Mouse (Mus musculus): Measurements from ENCODE around the gene Nlrp9b. TPM values are rescaled to one million over a fixed set of nuclear protein-coding genes. Genes with fewer than 3 reads are reported as not detected.
"Not testable (repeated sequence)": the region's sequence is repeated elsewhere in the genome, so short reads cannot be mapped to it uniquely, and the experiment has no call there.

Gene Nlrp9b
- total RNA-seq, 2 experiments from 2014 or later: not detected

DNA sequence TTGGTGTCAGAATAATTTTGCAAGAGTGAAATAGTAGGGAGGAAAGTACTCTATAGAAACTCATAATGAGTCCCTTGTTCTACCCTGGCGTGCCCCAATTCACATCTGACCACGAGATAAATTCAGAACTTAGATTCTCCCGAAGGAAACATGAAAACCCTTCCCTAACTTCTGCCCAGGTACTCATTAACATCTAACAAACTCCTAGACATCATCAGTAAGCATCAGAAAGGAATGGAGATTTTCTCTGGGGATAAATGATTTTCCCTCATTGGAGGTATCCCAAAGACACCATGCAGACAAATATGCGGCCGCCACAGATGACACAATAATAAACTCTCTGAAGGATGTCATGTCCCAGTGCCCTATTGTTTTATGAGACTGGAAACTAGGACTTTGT lies 108.1 kb downstream of the Nlrp9b start, which contains the start of gene Vmn1r91:
Vmn1r91 (plus strand) TSS at position 301 of the 400 bp plus-strand sequence.
- intact Hi-C loops (cut with DNase I); DNase-seq: not testable (repeated sequence)

DNA sequence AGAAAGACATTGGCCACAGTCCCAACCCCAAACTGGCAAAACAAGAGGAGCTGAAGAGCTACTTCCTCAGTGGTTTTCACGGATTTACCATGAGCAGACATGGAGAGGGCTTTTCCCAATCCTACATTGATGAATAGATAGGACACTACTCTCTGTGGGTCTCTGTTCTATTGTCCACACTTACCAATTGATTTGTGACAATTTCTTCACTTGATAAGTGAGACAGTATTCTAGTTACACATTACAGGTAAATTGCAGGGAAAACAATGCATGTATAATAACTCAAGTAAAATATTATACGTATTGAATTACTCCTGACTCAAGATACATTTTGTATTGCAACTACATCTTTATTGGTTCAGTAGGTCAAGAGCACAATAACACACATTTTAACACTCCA lies 131.2 kb downstream of the Nlrp9b start, which contains the start of gene Gm16442:
Gm16442 (minus strand) TSS at position 101 of the 400 bp plus-strand sequence.
- DNase-seq; intact Hi-C loops (cut with DNase I): not testable (repeated sequence)

Other genes with a start within 250 kb of the Nlrp9b start
- gene Nectin2, start 241.0 kb upstream of the Nlrp9b start, total RNA-seq (2021): 10 to 100 TPM; 37.2 to 39.7 TPM
- gene Bcam, start 220.4 kb upstream of the Nlrp9b start, total RNA-seq (2021): 100 to 1,000 TPM; 225 to 236 TPM
- not detected for gene Cblc, start 194.7 kb upstream of the Nlrp9b start, total RNA-seq (2021)
- 1 to 10 TPM; 3.9 to 4.5 TPM for gene Bcl3, start 168.7 kb upstream of the Nlrp9b start, total RNA-seq (2021)
- not detected for gene Gm19345, start 139.5 kb upstream of the Nlrp9b start, total RNA-seq (2021)
- gene Ceacam16, start 130.2 kb upstream of the Nlrp9b start, total RNA-seq (2021): 1 to 10 TPM in 1 of 2 experiments, under 1 TPM in 1; 0.34 to 1.2 TPM
- not detected for gene Ceacam19, start 103.5 kb upstream of the Nlrp9b start, total RNA-seq (2021)
- gene Pvr, start 70.3 kb upstream of the Nlrp9b start, total RNA-seq (2021): 10 to 100 TPM; 20.0 to 25.6 TPM
- 1 to 10 TPM; 1.3 to 1.6 TPM for gene Igsf23, start 40.7 kb upstream of the Nlrp9b start, total RNA-seq (2021)
- not detected for gene Ceacam20, start 26.1 kb upstream of the Nlrp9b start, total RNA-seq (2021)
- not detected for gene Vmn1r91, start 108.2 kb downstream of the Nlrp9b start, total RNA-seq (2021)
- not detected for gene Gm16442, start 131.1 kb downstream of the Nlrp9b start, total RNA-seq (2021)
- gene Vmn1r93, start 147.6 kb downstream of the Nlrp9b start, total RNA-seq (2021): not detected
- not detected for gene Vmn1r94, start 176.9 kb downstream of the Nlrp9b start, total RNA-seq (2021)
- gene Vmn1r95, start 202.2 kb downstream of the Nlrp9b start, total RNA-seq (2021): not detected
- not detected for gene Gm6164, start 214.1 kb downstream of the Nlrp9b start, total RNA-seq (2021)
- gene Gm4498, start 242.4 kb downstream of the Nlrp9b start, total RNA-seq (2021): not detected